Mouse (Mus musculus) lung, embryonic 16.5 days (tissue): Measurements from ENCODE around the gene Cypt3. TPM values are rescaled to one million over a fixed set of nuclear protein-coding genes. Genes with fewer than 3 reads are reported as not detected.

Experiments used
- ATAC-seq: fragments of 200-750 bp; cut with Nextera tagmentation; 2 replicates; pipeline ENCODE4 v1.8.0; 2017; ENCODE audit warnings: low read depth, mild to moderate bottlenecking, moderate library complexity
- H3K27ac ChIP-seq: fragments of 300-500 bp; sonication (generic); 2 replicates; pipeline ENCODE4 v1.5.1; 2014; ENCODE audit warnings: mild to moderate bottlenecking, control low read depth, low read length
- H3K27me3 ChIP-seq: fragments of 300-500 bp; sonication (generic); 2 replicates; pipeline ENCODE4 v1.6.1; 2014; ENCODE audit warnings: low read depth, low read length, mixed read lengths; ENCODE audit not compliant: control insufficient read depth, insufficient read depth
- H3K36me3 ChIP-seq: fragments of 300-500 bp; sonication (generic); 2 replicates; pipeline ENCODE4 v1.6.1; 2014; ENCODE audit warnings: low read length; ENCODE audit not compliant: control insufficient read depth, insufficient read depth
- H3K4me1 ChIP-seq: fragments of 300-500 bp; sonication (generic); replicated peaks from 2 replicates; pipeline ENCODE4 v1.6.1; 2014; ENCODE audit warnings: low read length, mixed read lengths; ENCODE audit not compliant: control insufficient read depth, insufficient read depth
- H3K4me2 ChIP-seq: fragments of 300-500 bp; sonication (generic); 2 replicates; pipeline ENCODE4 v1.6.1; 2014; ENCODE audit warnings: low read depth, low read length, control low read depth
- H3K4me3 ChIP-seq: fragments of 300-500 bp; sonication (generic); 2 replicates; pipeline ENCODE4 v1.5.1; 2014; ENCODE audit warnings: mild to moderate bottlenecking, low read length, control low read depth
- H3K9ac ChIP-seq: fragments of 300-500 bp; sonication (generic); 2 replicates; pipeline ENCODE4 v1.6.1; 2014; ENCODE audit warnings: low read length, control low read depth
- H3K9me3 ChIP-seq: fragments of 300-500 bp; sonication (generic); 2 replicates; pipeline ENCODE4 v1.6.1; 2016; ENCODE audit warnings: low read length; ENCODE audit not compliant: control insufficient read depth
- WGBS: fragments of 180-500 bp; shearing (Covaris S2); extraction: QIAGEN DNeasy Blood & Tissue Kit; methylation state at CpG from one replicate; pipeline ENCODE4 v1.1.7; 2014; 5-methylcytosine and 5-hydroxymethylcytosine counted together
- polyA plus RNA-seq: library from polyadenylated mRNA; unstranded; fragments of >200 nt; fragmentation: Nextera tagmentation; extraction: Ambion mirVana; gene quantifications from 2 replicates; pipeline ENCODE4 v1.2.1, GENCODE M21; 2015

Cypt3 gene
- polyA plus RNA-seq, result not detected in 2 replicates

DNA sequence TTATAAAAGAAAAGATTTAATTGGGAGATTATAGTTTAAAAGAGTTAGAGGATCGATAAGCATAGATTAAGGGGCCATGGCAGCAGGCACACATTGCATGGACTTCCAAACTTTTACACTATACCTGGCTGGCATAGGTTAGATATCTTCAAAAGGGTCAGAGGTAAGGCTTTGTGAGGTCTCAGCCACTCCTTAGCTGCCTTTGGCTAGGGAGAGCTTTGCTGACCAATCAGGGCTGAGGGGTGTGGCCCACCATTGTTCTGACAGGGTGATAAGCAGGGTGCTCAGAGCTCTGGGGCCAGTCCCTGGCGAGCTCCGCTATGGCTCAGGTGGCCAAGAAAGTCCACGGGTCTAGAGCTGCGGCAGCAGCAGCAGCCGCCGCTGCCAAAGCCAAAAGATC lies at the start of gene Cypt3:
Cypt3 (plus strand) TSS at position 301 of the 400 bp plus-strand sequence.
- H3K36me3 ChIP-seq, result no peaks in the 10 kb centered on the region
- no peak for ATAC-seq
- H3K27me3 ChIP-seq, result no peaks in the 10 kb centered on the region
- no peaks in the 10 kb centered on the region for H3K9me3 ChIP-seq
- no peak within 1 kb of the TSS for H3K4me2 ChIP-seq
- no peak within 1 kb of the TSS for H3K27ac ChIP-seq
- H3K9ac ChIP-seq, result no peak within 1 kb of the TSS
- no peak within 1 kb of the TSS for H3K4me3 ChIP-seq
- no peaks in the 10 kb centered on the region for H3K4me1 ChIP-seq
- 52% methylated on average over 7 of the region's 7 CpGs for WGBS

GRCm38 (mm10) chrX:153515491-153515890 lies 42.9 kb upstream of the Cypt3 start:
- Histone ChIP-seq H3K4me2 (no peak overlapping the region), H3K27ac (no peak overlapping the region), H3K36me3 (no peaks in the 10 kb centered on the region), H3K4me1 (no peaks in the 10 kb centered on the region), H3K27me3 (no peaks in the 10 kb centered on the region), H3K9ac (no peak overlapping the region), H3K9me3 (no peaks in the 10 kb centered on the region), H3K4me3 (no peak overlapping the region)
- 86% methylated on average over 5 of the region's 5 CpGs for WGBS
- ATAC-seq, result no peak

- Histone ChIP-seq H3K4me2 (no peak overlapping the region), H3K9ac (no peak overlapping the region), H3K27ac (no peak overlapping the region), H3K4me3 (no peak overlapping the region), H3K9me3 (no peaks in the 10 kb centered on the region), H3K27me3 (no peaks in the 10 kb centered on the region), H3K36me3 (no peaks in the 10 kb centered on the region), H3K4me1 (no peaks in the 10 kb centered on the region)
- WGBS, result 4% methylated on average over 2 of the region's 2 CpGs
- no peak for ATAC-seq
Observed at GRCm38 (mm10) chrX:153528399-153528798, 30.0 kb upstream of the Cypt3 start.

- no peak overlapping the region for H3K27ac ChIP-seq
- ATAC-seq, result no peak
- no peaks in the 10 kb centered on the region for H3K27me3 ChIP-seq
- H3K36me3 ChIP-seq, result no peaks in the 10 kb centered on the region
- H3K4me3 ChIP-seq, result no peak overlapping the region
- 58% methylated on average over 2 of the region's 2 CpGs for WGBS
- H3K9me3 ChIP-seq, result no peaks in the 10 kb centered on the region
- no peaks in the 10 kb centered on the region for H3K4me1 ChIP-seq
- no peak overlapping the region for H3K9ac ChIP-seq
- no peak overlapping the region for H3K4me2 ChIP-seq
Observed at GRCm38 (mm10) chrX:153556634-153557033, 1.8 kb upstream of the Cypt3 start.

DNA sequence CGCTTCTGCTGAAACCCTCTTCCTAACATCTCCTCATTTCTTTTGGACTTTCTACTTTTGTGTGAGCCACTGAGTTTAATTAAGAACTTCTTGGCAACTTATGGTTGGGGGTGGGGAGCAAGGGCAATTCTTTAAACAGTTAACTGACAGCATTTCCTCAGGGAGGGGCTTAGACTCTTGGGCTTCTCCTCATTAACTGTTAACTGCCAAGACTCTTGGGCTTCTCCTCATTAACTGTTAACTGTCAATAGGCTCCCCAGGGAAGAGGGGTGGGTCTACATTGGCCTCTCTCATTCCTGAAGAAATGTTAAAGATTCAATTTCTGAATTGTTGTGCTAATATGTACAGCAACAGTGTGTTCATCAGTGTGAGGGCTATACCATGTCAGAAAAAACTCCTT lies 6.3 kb downstream of the Cypt3 start:
- ATAC-seq, result no peak
- Histone ChIP-seq H3K9me3 (no peaks in the 10 kb centered on the region), H3K4me3 (no peak overlapping the region), H3K36me3 (no peaks in the 10 kb centered on the region), H3K4me2 (no peak overlapping the region), H3K9ac (no peak overlapping the region), H3K27me3 (no peaks in the 10 kb centered on the region), H3K27ac (no peak overlapping the region), H3K4me1 (no peaks in the 10 kb centered on the region)
- WGBS, result 50% methylated on average over 1 of the region's 1 CpGs

DNA sequence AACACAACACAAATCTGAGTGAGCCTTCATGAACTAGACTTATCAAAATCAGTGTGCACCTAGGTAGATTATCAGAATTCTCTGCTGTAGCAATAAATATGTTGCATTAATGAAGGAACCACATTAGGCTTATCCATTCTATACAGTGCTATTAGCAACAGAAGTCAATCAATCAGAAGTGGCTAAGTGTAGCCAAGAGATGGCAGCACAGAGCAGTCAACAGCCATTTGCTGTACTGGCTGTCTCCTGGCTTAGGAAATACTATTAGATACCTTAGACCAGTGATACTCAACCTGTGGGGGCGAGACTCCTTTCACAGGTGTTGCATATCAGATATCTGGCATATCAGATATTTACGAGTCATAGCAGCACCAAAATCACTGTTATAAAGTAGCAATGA lies 41.2 kb downstream of the Cypt3 start:
- H3K27me3 ChIP-seq, result no peaks in the 10 kb centered on the region
- 46% methylated on average over 2 of the region's 2 CpGs for WGBS
- H3K9ac ChIP-seq, result no peak overlapping the region

More for the DNA sequence above, 41.2 kb downstream of the Cypt3 start:
- H3K36me3 ChIP-seq, result no peaks in the 10 kb centered on the region
- H3K4me3 ChIP-seq, result no peak overlapping the region
- H3K27ac ChIP-seq, result no peak overlapping the region
- H3K4me1 ChIP-seq, result no peaks in the 10 kb centered on the region
- no peak overlapping the region for H3K4me2 ChIP-seq
- ATAC-seq, result no peak
- no peaks in the 10 kb centered on the region for H3K9me3 ChIP-seq

Other genes starting within 250 kb of the Cypt3 start
- gene Ubqln2, start 60.4 kb upstream of the Cypt3 start, polyA plus RNA-seq, result 14.5 and 16.3 TPM in 2 replicates
- gene Kctd12b, start 137.8 kb downstream of the Cypt3 start, polyA plus RNA-seq, result 11.3 and 11.4 TPM in 2 replicates
- gene Nbdy, start 165.0 kb downstream of the Cypt3 start, polyA plus RNA-seq, result 109 and 123 TPM in 2 replicates